Mouse (Mus musculus): ENCODE results near the gene Capn7.

Gene Capn7

GRCm38 (mm10) chr14:31394822-31395532 is 58.5 kb downstream of the Capn7 start:
- in situ Hi-C loops (cut with MboI, MseI), result loop anchor here (5.0 kb wide), 1 partner anchor 37 kb away; no protein-coding TSS in a partner anchor

- in situ Hi-C loops (cut with MboI, MseI), result loop anchor here (5.0 kb wide), 1 partner anchor 37 kb away; no protein-coding TSS in a partner anchor
Observed at GRCm38 (mm10) chr14:31395629-31396199, 59.3 kb downstream of the Capn7 start.

GRCm38 (mm10) chr14:31396428-31396827 is 60.0 kb downstream of the Capn7 start:
- in situ Hi-C loops (cut with MboI, MseI), result loop anchor here (5.0 kb wide), 1 partner anchor 36 kb away; no protein-coding TSS in a partner anchor

GRCm38 (mm10) chr14:31397353-31397752 is 60.9 kb downstream of the Capn7 start:
- in situ Hi-C loops (cut with MboI, MseI), result loop anchor here (5.0 kb wide), 1 partner anchor 35 kb away; no protein-coding TSS in a partner anchor

GRCm38 (mm10) chr14:31397791-31398595 is 61.6 kb downstream of the Capn7 start:
- in situ Hi-C loops (cut with MboI, MseI), result loop anchor here (5.0 kb wide), 1 partner anchor 34 kb away; no protein-coding TSS in a partner anchor

GRCm38 (mm10) chr14:31398819-31399218 is 62.4 kb downstream of the Capn7 start:
- in situ Hi-C loops (cut with MboI, MseI), result loop anchor here (5.0 kb wide), 1 partner anchor 33 kb away; no protein-coding TSS in a partner anchor

GRCm38 (mm10) chr14:31399271-31399670 is 62.8 kb downstream of the Capn7 start:
- in situ Hi-C loops (cut with MboI, MseI), result loop anchor here (5.0 kb wide), 1 partner anchor 33 kb away; no protein-coding TSS in a partner anchor

GRCm38 (mm10) chr14:31400246-31400645 is 63.8 kb downstream of the Capn7 start:
- in situ Hi-C loops (cut with MboI, MseI), result no loop called here

- in situ Hi-C loops (cut with MboI, MseI), result no loop called here
Observed at GRCm38 (mm10) chr14:31400896-31401295, 64.5 kb downstream of the Capn7 start.

- in situ Hi-C loops (cut with MboI, MseI), result no loop called here
Observed at GRCm38 (mm10) chr14:31401918-31402427, 65.5 kb downstream of the Capn7 start.

GRCm38 (mm10) chr14:31402693-31403092 is 66.3 kb downstream of the Capn7 start:
- in situ Hi-C loops (cut with MboI, MseI), result no loop called here

GRCm38 (mm10) chr14:31403556-31403955 is 67.1 kb downstream of the Capn7 start:
- in situ Hi-C loops (cut with MboI, MseI), result no loop called here

GRCm38 (mm10) chr14:31403995-31404394 is 67.6 kb downstream of the Capn7 start:
- in situ Hi-C loops (cut with MboI, MseI), result no loop called here

- in situ Hi-C loops (cut with MboI, MseI), result no loop called here
Observed at GRCm38 (mm10) chr14:31404663-31405062, 68.2 kb downstream of the Capn7 start.

- in situ Hi-C loops (cut with MboI, MseI), result no loop called here
Observed at GRCm38 (mm10) chr14:31405652-31406051, 69.2 kb downstream of the Capn7 start.

- in situ Hi-C loops (cut with MboI, MseI), result no loop called here
Observed at GRCm38 (mm10) chr14:31406154-31406810, 69.8 kb downstream of the Capn7 start.

- in situ Hi-C loops (cut with MboI, MseI), result no loop called here
Observed at GRCm38 (mm10) chr14:31407208-31407607, 70.8 kb downstream of the Capn7 start.

GRCm38 (mm10) chr14:31407911-31408604 is 71.6 kb downstream of the Capn7 start:
- in situ Hi-C loops (cut with MboI, MseI), result no loop called here

GRCm38 (mm10) chr14:31408666-31409065 is 72.2 kb downstream of the Capn7 start:
- in situ Hi-C loops (cut with MboI, MseI), result no loop called here

GRCm38 (mm10) chr14:31410123-31410724 is 73.8 kb downstream of the Capn7 start:
- in situ Hi-C loops (cut with MboI, MseI), result no loop called here

All from T-helper 1 cell (primary cell).